Comparison of ENCODE assay signal across 11 mouse cellular contexts in the genomic region with DNA sequence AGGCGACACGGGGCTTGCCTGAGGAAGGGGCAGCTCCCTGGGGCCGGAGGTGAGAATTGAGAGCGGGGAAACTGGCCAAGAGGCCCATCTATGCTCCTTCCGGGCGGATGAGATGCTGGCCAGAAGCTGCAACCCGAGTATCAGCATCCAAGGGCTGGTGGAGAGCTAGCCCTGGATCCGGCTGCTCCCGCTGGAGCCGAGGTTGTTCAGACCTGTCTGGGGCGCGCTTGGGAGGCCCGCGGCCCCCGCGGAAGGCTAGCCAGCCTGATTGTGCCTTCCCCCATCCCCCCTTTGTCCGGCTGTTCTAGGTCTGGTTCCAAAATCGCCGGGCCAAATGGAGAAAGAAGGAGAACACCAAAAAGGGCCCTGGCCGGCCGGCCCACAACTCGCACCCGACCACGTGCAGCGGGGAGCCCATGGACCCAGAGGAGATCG. TPM values are rescaled to one million over a fixed set of nuclear protein-coding genes. Genes with fewer than 3 reads are reported as not detected.
DNase-seq lines count a peak whose midpoint lies in the region; ATAC-seq lines count a peak whose summit lies in the region.
"Had no signal": no experiment of that assay in that cellular context is flagged by ENCODE, and none has a peak within 500 bp of the region (broad histone marks: within the 10 kb centered on the region; RNA-seq: fewer than 3 reads in every experiment).

No protein-coding gene starts in this region.

- H3K4me2 ChIP-seq in limb, embryonic 15.5 days, result 0 out of 2 replicates have a peak overlapping the region, but pooled peaks have one; percentile 5
- H3K4me2 ChIP-seq in liver, embryonic 12.5 days, result no peak overlapping the region

- no peak overlapping the region for H3K9ac ChIP-seq in limb, embryonic 15.5 days
- H3K9ac ChIP-seq in liver, embryonic 12.5 days, result no peak overlapping the region

- peak; percentile 77 for DNase-seq in cerebellum, adult 9-11 months
- no peak for DNase-seq in cerebellum, adult 8-10 months
- DNase-seq in testis, postnatal 10 days (ENCODE audit: low spot score), result peak; percentile 40
- DNase-seq in testis, postnatal 14 days (ENCODE audit: low spot score), result no peak
- DNase-seq in right cerebral cortex, postnatal 4 days, result no peak
- DNase-seq in adrenal gland, adult 2 months, result no peak

- no peak overlapping the region for H3K4me3 ChIP-seq in limb, embryonic 15.5 days
- H3K4me3 ChIP-seq in liver, embryonic 12.5 days, result no peak overlapping the region
- H3K4me3 ChIP-seq: erythroblast, embryonic 14.5 days had no signal

- peaks cover 29% of the 10 kb centered on the region for H3K4me1 ChIP-seq in limb, embryonic 15.5 days
- peaks cover 11% of the 10 kb centered on the region; the same call in 1 of the 2 replicates for H3K4me1 ChIP-seq in liver, embryonic 12.5 days

- 2% methylated on average over 26 of the region's 26 CpGs for WGBS in limb, embryonic 15.5 days
- WGBS in liver, embryonic 12.5 days (ENCODE audit: insufficient replicate concordance), result 2% methylated on average over 26 of the region's 26 CpGs

- H3K27ac ChIP-seq in limb, embryonic 15.5 days, result no peak overlapping the region
- H3K27ac ChIP-seq in liver, embryonic 12.5 days, result no peak overlapping the region

- peaks cover 95% of the 10 kb centered on the region for H3K27me3 ChIP-seq in limb, embryonic 15.5 days
- peaks cover 100% of the 10 kb centered on the region for H3K27me3 ChIP-seq in liver, embryonic 12.5 days (replicated peaks)

- H3K9me3 ChIP-seq in limb, embryonic 15.5 days, result no peaks in the 10 kb centered on the region
- H3K9me3 ChIP-seq in liver, embryonic 12.5 days (replicated peaks), result no peaks in the 10 kb centered on the region

- no peak for ATAC-seq in limb, embryonic 15.5 days (ENCODE audit: insufficient number of reproducible peaks, low FRiP score, low TSS enrichment, low read depth)
- ATAC-seq in liver, embryonic 12.5 days, result no peak
- ATAC-seq: intestine, postnatal 0 days had no signal

- no peaks in the 10 kb centered on the region for H3K36me3 ChIP-seq in limb, embryonic 15.5 days
- H3K36me3 ChIP-seq in liver, embryonic 12.5 days, result no peaks in the 10 kb centered on the region

RNA-seq across cellular contexts. Expression of gene Uncx, which starts 3.1 kb away (rescaled TPM):
- 0.20 and 0.35 TPM in 2 replicates for polyA plus RNA-seq in limb, embryonic 15.5 days (2015; fragmentation: Nextera tagmentation; extraction: Ambion mirVana)
- polyA plus RNA-seq in liver, embryonic 12.5 days (2016; fragmentation: Nextera tagmentation; extraction: Ambion mirVana), result not detected in 2 replicates
- not detected for total RNA-seq in adrenal gland, adult 2 months (2021)
- 0.04 TPM in 1 of 2 replicates, not detected in the other for polyA plus RNA-seq in adrenal gland, adult 2 months (2012; rRNA removed)
- polyA plus RNA-seq: erythroblast, embryonic 14.5 days; gonadal fat pad, adult 2 months; intestine, postnatal 0 days had no signal

Comparison
In these comparisons a context has a peak if more than half of its experiments do, and no peak if none do; other contexts are left out.
1. DNase-seq: peak in cerebellum, adult 9-11 months (single experiment) and testis, postnatal 10 days (single experiment); none in cerebellum, adult 8-10 months (single experiment), testis, postnatal 14 days (single experiment), right cerebral cortex, postnatal 4 days (single experiment) and adrenal gland, adult 2 months (single experiment).